Mouse (Mus musculus) heart, embryonic 10.5 days (tissue): ENCODE results near the gene Ifit3b. TPM values are rescaled to one million over a fixed set of nuclear protein-coding genes. Genes with fewer than 3 reads are reported as not detected.

ENCODE experiments used
- polyA plus RNA-seq: library from polyadenylated mRNA; unstranded; fragments of >200 nt; fragmentation: Nextera tagmentation; extraction: Ambion mirVana; gene quantifications from 2 replicates; pipeline ENCODE4 v1.2.1, GENCODE M21; 2016

Gene Ifit3b
- polyA plus RNA-seq, 1 experiment from 2014 or later: not detected

Other genes starting within 250 kb of the Ifit3b start
- gene Ch25h, start 132.8 kb upstream of the Ifit3b start, polyA plus RNA-seq: 2.5 and 3.0 TPM in 2 replicates
- gene Lipa, start 80.5 kb upstream of the Ifit3b start, polyA plus RNA-seq: 32.3 and 39.3 TPM in 2 replicates
- gene Ifit2, start 57.3 kb upstream of the Ifit3b start, polyA plus RNA-seq: 4.7 and 5.3 TPM in 2 replicates
- gene Ifit3, start 24.4 kb upstream of the Ifit3b start, polyA plus RNA-seq: 0.16 and 0.21 TPM in 2 replicates
- 0.94 and 1.1 TPM in 2 replicates for gene Ifit1bl1, start 6.0 kb upstream of the Ifit3b start, polyA plus RNA-seq
- 0.38 and 0.42 TPM in 2 replicates for gene Ifit1bl2, start 32.8 kb downstream of the Ifit3b start, polyA plus RNA-seq
- 0.10 and 0.15 TPM in 2 replicates for gene Ifit1, start 32.9 kb downstream of the Ifit3b start, polyA plus RNA-seq
- 19.3 and 35.1 TPM in 2 replicates for gene Slc16a12, start 139.3 kb downstream of the Ifit3b start, polyA plus RNA-seq